Mouse (Mus musculus): ENCODE results near the gene Wwox. TPM values are rescaled to one million over a fixed set of nuclear protein-coding genes. Genes with fewer than 3 reads are reported as not detected.

The Wwox gene
- polyA plus RNA-seq, 1 experiment: 13.5 TPM

DNA sequence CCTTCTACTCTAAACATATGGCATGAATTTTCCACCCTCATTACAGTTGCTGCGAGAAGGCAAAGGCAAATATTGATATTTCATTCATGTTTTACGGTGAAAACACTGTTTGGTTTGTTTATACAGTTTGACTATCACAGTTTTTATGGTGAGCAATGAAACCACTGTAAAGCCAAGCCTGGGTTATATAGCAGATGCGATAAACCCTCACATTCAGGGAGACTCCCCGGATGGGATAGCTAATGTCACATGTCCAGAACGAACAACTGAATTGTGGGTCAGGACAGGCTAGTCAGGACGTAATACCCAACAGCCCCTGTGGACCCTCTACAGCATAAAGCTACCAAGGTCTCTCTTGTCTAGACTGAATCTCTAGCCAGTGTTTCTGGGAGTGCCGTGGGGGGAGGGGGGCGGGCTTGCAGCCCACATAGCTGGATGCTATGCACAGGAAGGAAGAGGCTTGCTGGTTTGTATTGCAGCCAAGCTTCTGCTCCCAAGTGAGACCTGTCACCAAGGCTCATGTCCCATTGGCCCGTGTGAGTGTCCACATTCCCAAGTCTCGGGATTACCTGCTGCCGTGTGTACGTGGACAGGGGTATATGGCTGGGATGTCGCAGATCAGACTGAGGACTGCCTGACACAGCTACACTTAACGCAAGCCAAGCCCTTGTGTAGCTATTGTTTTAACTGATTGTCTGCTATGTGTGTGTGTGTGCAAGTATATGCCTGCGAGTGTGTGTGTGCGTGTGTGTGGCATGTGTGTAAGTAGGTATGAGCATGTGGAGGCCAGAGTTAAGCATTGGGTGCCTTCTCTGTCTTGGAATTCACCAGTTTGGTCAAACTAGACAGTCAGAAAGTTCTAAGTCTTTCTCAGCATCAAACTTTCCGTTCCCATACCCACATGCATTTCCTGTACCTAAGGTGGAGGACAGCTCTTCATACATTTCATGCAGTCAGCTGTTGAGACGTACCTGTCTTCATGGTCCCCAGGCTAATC, 66.2 kb downstream of the Wwox start:
- Histone ChIP-seq H3K4me3 (replicated peaks; ENCODE audit: control insufficient read depth, low read depth, low read length) (no peak overlapping the region), H3K27ac (ENCODE audit: control insufficient read depth, insufficient read depth, low read depth, low read length, poor library complexity) (no peak overlapping the region), H3K4me1 (ENCODE audit: control insufficient read depth, insufficient read depth, low read length) (no peaks in the 10 kb centered on the region)
- WGBS: 63% methylated on average over 18 of the region's 18 CpGs
- TF ChIP-seq POLR2A (IDR thresholded peaks at IDR 0.05; ENCODE audit: borderline replicate concordance, control insufficient read depth, low read depth, low read length) (no peak), CTCF (IDR thresholded peaks at IDR 0.05; ENCODE audit: control insufficient read depth, insufficient read depth, low read length) (no peak)

DNA sequence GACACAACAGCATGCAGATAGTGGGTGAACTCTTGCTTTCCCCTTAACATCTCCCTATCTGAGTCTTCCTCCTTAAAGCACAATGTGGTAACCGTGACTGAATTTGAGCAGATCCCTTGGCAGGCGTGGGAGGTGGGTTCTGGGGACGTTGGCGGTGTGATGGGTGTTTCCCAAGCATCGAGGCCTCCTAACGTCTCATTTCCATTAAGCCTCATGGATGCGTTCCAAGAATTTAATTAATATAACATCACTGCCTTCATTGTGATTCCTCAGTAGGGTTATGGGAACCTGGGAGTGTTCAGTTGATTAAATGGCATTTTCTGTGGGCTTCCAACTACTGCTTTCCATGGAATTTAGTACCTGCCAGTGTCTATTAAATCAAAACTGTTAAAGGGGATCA, 67.9 kb downstream of the Wwox start:
- H3K4me1 ChIP-seq (ENCODE audit: control insufficient read depth, insufficient read depth, low read length): no peaks in the 10 kb centered on the region
- H3K4me3 ChIP-seq (replicated peaks; ENCODE audit: control insufficient read depth, low read depth, low read length): no peak overlapping the region
- no peak for TF ChIP-seq POLR2A (IDR thresholded peaks at IDR 0.05; ENCODE audit: borderline replicate concordance, control insufficient read depth, low read depth, low read length)
- no peak for TF ChIP-seq CTCF (IDR thresholded peaks at IDR 0.05; ENCODE audit: control insufficient read depth, insufficient read depth, low read length)
- no peak overlapping the region for H3K27ac ChIP-seq (ENCODE audit: control insufficient read depth, insufficient read depth, low read depth, low read length, poor library complexity)
- 90% methylated on average over 7 of the region's 7 CpGs for WGBS

DNA sequence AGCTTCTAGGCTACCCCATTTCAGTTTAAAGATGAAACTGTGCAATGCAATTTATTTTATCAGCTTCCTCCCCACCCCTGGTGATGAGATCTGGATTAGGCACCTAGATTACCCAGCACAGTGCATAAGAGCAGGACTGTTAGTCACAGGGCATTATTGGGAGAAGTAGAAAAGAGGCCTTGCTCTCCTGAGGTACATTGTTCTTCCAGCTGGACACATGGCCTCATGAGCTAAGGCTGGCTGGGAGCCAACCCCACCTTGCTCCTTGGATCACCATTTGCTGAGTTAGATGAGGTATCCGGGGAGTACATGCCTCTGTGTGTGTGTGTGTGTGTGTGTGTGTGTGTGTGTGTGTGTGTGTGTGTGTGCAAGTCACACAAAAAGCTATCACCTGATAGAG, 70.8 kb downstream of the Wwox start:
- H3K4me1 ChIP-seq (ENCODE audit: control insufficient read depth, insufficient read depth, low read length): no peaks in the 10 kb centered on the region
- H3K27ac ChIP-seq (ENCODE audit: control insufficient read depth, insufficient read depth, low read depth, low read length, poor library complexity): no peak overlapping the region
- no peak overlapping the region for H3K4me3 ChIP-seq (replicated peaks; ENCODE audit: control insufficient read depth, low read depth, low read length)
- TF ChIP-seq CTCF (IDR thresholded peaks at IDR 0.05; ENCODE audit: control insufficient read depth, insufficient read depth, low read length) (no peak), POLR2A (IDR thresholded peaks at IDR 0.05; ENCODE audit: borderline replicate concordance, control insufficient read depth, low read depth, low read length) (no peak)
- WGBS: 78% methylated on average over 1 of the region's 1 CpGs

DNA sequence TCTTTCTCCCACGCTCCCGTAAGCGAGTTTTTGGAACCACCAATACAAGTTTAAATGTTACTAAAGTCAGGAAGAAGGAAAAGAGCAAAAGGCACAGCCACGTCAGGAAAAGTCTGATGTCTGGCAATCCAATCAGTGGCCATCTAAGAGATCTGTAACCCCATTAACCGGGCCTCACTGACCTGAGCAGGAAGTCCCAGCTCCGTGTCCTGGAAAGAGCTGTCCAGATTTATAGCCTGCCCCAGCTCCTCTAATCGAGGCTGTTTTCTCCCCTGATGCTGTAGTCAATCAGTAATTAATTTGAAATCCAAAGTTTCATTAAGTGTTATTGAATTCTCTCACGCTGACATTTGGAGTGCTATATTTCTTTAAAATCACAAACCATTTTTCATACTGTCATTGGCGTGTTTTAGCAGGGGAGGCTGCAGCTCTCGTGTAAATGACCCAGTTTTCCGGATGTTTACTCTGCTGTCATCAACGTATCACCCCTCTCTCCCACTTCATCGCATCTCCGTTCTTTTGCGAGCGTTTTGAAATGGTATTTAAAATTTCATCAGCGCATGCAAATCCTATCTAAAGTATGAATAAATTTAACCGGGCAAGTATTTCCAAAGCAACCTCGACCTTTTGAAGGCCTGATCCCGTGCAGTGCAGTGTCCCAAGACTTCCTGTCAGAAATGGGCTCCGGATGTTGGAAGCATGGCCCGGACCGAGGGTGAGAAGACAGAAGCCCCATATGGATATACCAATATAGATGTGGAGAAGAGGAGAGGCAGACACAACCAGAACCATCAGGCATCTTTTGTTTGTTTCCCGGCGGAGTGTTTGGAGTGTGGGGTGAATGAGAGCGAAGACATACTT, 72.8 kb downstream of the Wwox start:
- no peaks in the 10 kb centered on the region for H3K4me1 ChIP-seq (ENCODE audit: control insufficient read depth, insufficient read depth, low read length)
- no peak overlapping the region for H3K27ac ChIP-seq (ENCODE audit: control insufficient read depth, insufficient read depth, low read depth, low read length, poor library complexity)
- TF ChIP-seq CTCF (IDR thresholded peaks at IDR 0.05; ENCODE audit: control insufficient read depth, insufficient read depth, low read length) (no peak), POLR2A (IDR thresholded peaks at IDR 0.05; ENCODE audit: borderline replicate concordance, control insufficient read depth, low read depth, low read length) (no peak)
- 86% methylated on average over 26 of the region's 26 CpGs for WGBS
- H3K4me3 ChIP-seq (replicated peaks; ENCODE audit: control insufficient read depth, low read depth, low read length): no peak overlapping the region

DNA sequence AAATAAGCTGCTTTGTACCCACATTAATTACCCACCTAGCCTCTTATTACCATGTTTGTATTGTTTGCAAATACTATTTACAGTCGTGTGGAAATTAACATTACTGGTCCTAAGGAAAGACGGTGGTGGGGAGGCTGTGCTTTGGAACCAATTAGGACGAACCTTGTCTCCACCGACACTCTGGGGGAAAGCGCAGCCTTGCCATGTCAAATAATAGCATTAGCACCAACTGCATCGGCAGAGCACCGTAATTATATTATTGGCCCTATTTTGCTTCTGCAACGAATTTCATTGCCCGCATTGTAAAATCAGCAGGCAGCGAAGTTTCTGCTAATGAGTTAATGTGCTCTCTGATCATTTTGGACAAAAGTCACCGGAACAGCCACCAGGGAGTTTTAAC, 75.2 kb downstream of the Wwox start:
- Histone ChIP-seq H3K4me3 (replicated peaks; ENCODE audit: control insufficient read depth, low read depth, low read length) (no peak overlapping the region), H3K27ac (ENCODE audit: control insufficient read depth, insufficient read depth, low read depth, low read length, poor library complexity) (no peak overlapping the region), H3K4me1 (ENCODE audit: control insufficient read depth, insufficient read depth, low read length) (no peaks in the 10 kb centered on the region)
- no peak for TF ChIP-seq POLR2A (IDR thresholded peaks at IDR 0.05; ENCODE audit: borderline replicate concordance, control insufficient read depth, low read depth, low read length)
- no peak for TF ChIP-seq CTCF (IDR thresholded peaks at IDR 0.05; ENCODE audit: control insufficient read depth, insufficient read depth, low read length)
- 93% methylated on average over 11 of the region's 11 CpGs for WGBS

DNA sequence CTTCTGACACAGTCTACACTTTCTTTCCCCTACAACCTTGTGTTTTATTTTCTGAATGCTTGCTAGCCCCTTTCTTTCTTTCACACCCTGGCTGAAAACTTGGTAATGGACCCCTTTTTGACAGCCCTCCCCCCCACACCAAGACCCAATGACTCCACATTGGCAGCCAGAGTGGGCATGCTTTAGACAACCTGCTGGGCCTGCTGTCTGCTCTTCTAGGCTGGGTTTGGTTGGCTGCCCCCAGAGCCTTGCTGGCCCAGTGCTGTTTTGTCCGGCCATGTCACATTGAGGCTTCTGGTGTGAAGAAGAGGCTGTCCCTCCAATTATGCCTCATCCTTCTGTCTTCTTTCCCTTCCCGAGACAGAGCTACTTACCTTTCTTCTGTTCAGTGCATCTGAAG, 83.6 kb downstream of the Wwox start:
- no peak for TF ChIP-seq POLR2A (IDR thresholded peaks at IDR 0.05; ENCODE audit: borderline replicate concordance, control insufficient read depth, low read depth, low read length)
- TF ChIP-seq CTCF (IDR thresholded peaks at IDR 0.05; ENCODE audit: control insufficient read depth, insufficient read depth, low read length): no peak
- peaks cover 2% of the 10 kb centered on the region; the same call in 1 of the 2 replicates for H3K4me1 ChIP-seq (ENCODE audit: control insufficient read depth, insufficient read depth, low read length)
- H3K27ac ChIP-seq (ENCODE audit: control insufficient read depth, insufficient read depth, low read depth, low read length, poor library complexity): no peak overlapping the region
- 82% methylated on average over 2 of the region's 2 CpGs for WGBS
- no peak overlapping the region for H3K4me3 ChIP-seq (replicated peaks; ENCODE audit: control insufficient read depth, low read depth, low read length)

DNA sequence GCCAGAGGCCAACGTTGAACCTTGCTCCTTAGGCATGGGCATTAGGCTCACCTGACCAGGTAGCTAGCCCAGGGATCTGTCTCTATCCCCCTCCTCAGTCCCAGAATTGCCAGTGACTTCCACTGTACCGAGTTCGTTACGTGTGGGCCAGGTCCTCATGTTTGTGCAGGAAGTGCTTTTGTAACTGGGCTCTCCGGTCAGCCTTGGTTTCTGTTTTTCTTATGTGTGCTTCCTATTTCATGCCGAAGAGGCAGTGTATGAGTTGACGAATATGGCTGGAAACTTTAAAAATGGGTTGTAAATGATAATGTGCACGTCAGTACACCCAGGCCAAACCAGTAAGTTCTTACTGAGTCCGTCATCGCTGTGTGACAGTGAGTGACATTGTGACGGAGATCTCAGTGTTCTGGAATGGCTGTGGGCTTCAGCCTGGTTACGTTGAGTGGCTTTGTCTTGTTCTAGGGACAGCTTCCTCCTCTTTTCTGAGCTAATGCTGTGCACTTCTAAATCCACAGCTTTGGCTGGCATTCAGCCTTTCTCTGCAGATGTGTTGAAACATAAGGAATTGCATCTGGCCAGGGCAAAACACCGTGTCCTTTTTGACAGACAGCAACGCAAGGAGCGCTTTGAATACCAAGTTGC, 87.3 kb downstream of the Wwox start:
- peak overlapping the region; percentile 27 for H3K27ac ChIP-seq (ENCODE audit: control insufficient read depth, insufficient read depth, low read depth, low read length, poor library complexity)
- TF ChIP-seq POLR2A (IDR thresholded peaks at IDR 0.05; ENCODE audit: borderline replicate concordance, control insufficient read depth, low read depth, low read length): no peak
- TF ChIP-seq CTCF (IDR thresholded peaks at IDR 0.05; ENCODE audit: control insufficient read depth, insufficient read depth, low read length): no peak
- H3K4me3 ChIP-seq (replicated peaks; ENCODE audit: control insufficient read depth, low read depth, low read length): peak overlapping the region; percentile 59
- H3K4me1 ChIP-seq (ENCODE audit: control insufficient read depth, insufficient read depth, low read length): peaks cover 2% of the 10 kb centered on the region; the same call in 1 of the 2 replicates
- WGBS: 45% methylated on average over 15 of the region's 15 CpGs
